Mouse (Mus musculus): ENCODE measurements at regions not wholly inside any gene's neighbourhood (a gene's known extent, or its start where the extent isn't known, plus 50 kb on each side); places are given as distances from the start of the nearest gene placed in this dataset.
"Not testable (repeated sequence)": the region's sequence is repeated elsewhere in the genome, so short reads cannot be mapped to it uniquely, and the experiment has no call there.

DNA sequence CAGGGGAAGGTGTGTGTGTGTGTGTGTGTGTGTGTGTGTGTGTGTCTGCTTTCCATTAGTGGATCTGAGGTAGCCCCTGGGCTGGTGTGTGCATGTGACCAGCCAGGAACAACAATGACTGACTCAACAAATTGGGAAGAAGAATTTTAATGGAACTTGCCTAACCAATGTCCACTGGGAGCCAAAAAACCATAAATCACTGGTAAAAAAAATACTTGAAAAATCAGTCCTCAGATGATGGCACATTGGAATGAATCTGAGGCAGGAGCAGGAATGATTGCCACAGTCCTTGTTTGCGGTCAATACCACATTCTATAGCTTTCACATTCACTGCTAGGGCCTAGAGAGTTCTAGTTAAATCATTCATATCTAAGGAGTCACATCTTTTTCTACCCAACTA lies 487.8 kb downstream of the Ets1 start:
- H3K36me3 ChIP-seq (ENCODE audit: control insufficient read depth, insufficient read depth) = no peaks in the 10 kb centered on the region
- no peaks in the 10 kb centered on the region for H3K79me2 ChIP-seq (ENCODE audit: control insufficient read depth, insufficient read depth)
- H3K4me3 ChIP-seq = no peak overlapping the region
- H3K4me2 ChIP-seq (ENCODE audit: low read depth) = no peak overlapping the region
- H3ac ChIP-seq (ENCODE audit: control insufficient read depth, insufficient read length) = no peak overlapping the region
- H3K27me3 ChIP-seq (ENCODE audit: control insufficient read depth, insufficient read depth, insufficient read length) = no peaks in the 10 kb centered on the region
- no peak for TF ChIP-seq MYOD1 (IDR thresholded peaks at IDR 0.05; ENCODE audit: control insufficient read depth in 1 of 3, insufficient read length in 2 of 3, low read depth in 2 of 3)
- TF ChIP-seq USF1 (IDR thresholded peaks at IDR 0.05; ENCODE audit: low read depth) = peak; percentile 41

DNA sequence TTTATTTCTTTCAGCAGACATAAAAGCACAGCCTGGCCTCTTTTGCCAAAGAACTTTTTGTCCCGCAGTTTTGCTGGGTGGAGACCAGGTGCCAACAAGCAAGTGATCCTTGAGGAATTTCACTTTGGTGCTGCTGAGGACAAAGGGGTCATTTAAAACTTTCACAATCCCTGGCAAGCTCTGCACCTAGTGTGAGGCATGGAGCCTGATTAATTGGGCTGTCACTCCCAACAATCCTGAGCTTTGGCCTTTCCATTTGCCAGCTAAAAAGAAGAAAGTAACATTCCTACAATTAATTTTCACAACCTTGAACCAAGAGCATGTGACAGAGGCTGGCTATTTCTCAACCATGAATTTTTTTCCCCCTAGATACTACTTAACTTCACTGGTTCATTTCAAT lies 516.2 kb downstream of the Ets1 start:
- no peak overlapping the region for H3K4me3 ChIP-seq
- no peaks in the 10 kb centered on the region for H3K79me2 ChIP-seq (ENCODE audit: control insufficient read depth, insufficient read depth)
- no peaks in the 10 kb centered on the region for H3K27me3 ChIP-seq (ENCODE audit: control insufficient read depth, insufficient read depth, insufficient read length)
- H3ac ChIP-seq (ENCODE audit: control insufficient read depth, insufficient read length) = no peak overlapping the region
- no peak overlapping the region for H3K4me2 ChIP-seq (ENCODE audit: low read depth)
- TF ChIP-seq MAX (IDR thresholded peaks at IDR 0.05; ENCODE audit: low read depth) = no peak
- TF ChIP-seq SRF (IDR thresholded peaks at IDR 0.05; ENCODE audit: control insufficient read depth, insufficient read length, low read depth) = no peak
- TF ChIP-seq TCF3 (IDR thresholded peaks at IDR 0.05; ENCODE audit: insufficient read length, low read depth) = no peak
- no peak for TF ChIP-seq TCF12 (IDR thresholded peaks at IDR 0.05; ENCODE audit: insufficient read depth, poor library complexity, severe bottlenecking)
- no peak for TF ChIP-seq USF1 (IDR thresholded peaks at IDR 0.05; ENCODE audit: low read depth)
- TF ChIP-seq MYOG (IDR thresholded peaks at IDR 0.05; ENCODE audit: control insufficient read depth in 1 of 3, insufficient read depth in 1 of 3, insufficient read length in 2 of 3, low read depth in 2 of 3) = no peak
- TF ChIP-seq POLR2AphosphoS2 (IDR thresholded peaks at IDR 0.05; ENCODE audit: insufficient read length, low read depth) = no peak
- TF ChIP-seq POLR2A (IDR thresholded peaks at IDR 0.05; ENCODE audit: insufficient read length, low read depth) = no peak
- TF ChIP-seq CEBPB (IDR thresholded peaks at IDR 0.05; ENCODE audit: insufficient read depth, poor library complexity, severe bottlenecking) = no peak
- no peaks in the 10 kb centered on the region for H3K36me3 ChIP-seq (ENCODE audit: control insufficient read depth, insufficient read depth)

DNA sequence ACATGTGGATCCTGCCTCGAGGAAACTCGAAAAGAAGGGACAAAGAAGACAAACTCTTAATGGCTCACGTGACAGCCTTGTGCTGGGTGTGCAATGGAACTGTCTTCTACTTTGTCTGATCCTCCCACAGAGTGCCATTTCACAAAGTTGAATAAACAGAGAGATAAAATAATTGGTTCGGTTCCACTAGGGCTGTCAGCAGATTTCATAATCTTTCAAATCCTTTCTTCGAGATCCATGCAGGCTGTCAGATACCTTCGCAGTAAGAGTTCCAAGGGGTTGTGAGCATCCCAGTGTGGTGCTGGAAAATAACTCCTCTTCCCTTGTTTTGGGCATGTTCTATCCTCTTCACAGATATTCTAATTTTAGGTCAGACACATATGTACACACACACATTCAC lies 532.1 kb downstream of the Ets1 start:
- no peak overlapping the region for H3K4me3 ChIP-seq
- no peaks in the 10 kb centered on the region for H3K79me2 ChIP-seq (ENCODE audit: control insufficient read depth, insufficient read depth)
- TF ChIP-seq MYOG (IDR thresholded peaks at IDR 0.05; ENCODE audit: control insufficient read depth in 1 of 3, insufficient read depth in 1 of 3, insufficient read length in 2 of 3, low read depth in 2 of 3) (no peak), USF1 (IDR thresholded peaks at IDR 0.05; ENCODE audit: low read depth) (peak; percentile 64)

DNA sequence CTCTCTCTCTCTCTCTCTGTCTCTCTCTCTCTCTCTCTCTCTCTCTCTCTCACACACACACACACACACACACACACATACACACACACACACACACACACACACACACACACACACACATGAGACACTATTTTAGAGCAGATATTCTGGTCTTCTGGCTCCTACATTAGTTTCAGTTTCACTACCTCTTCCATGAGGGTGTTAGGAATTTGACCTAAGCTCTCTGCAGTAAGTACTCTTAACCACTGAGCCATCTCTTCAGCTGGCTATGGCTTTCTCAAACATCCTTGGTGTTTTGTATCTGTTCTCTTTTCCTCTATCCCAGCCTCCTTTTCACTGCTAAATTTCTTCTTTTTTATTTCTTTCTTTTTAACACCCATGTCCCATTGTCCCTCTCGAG lies 533.1 kb downstream of the Ets1 start:
- not testable (repeated sequence) for H3ac ChIP-seq (ENCODE audit: control insufficient read depth, insufficient read length); H3K27me3 ChIP-seq (ENCODE audit: control insufficient read depth, insufficient read depth, insufficient read length); H3K4me3 ChIP-seq; H3K79me2 ChIP-seq (ENCODE audit: control insufficient read depth, insufficient read depth); H3K36me3 ChIP-seq (ENCODE audit: control insufficient read depth, insufficient read depth)
- peak overlapping the region; percentile 5 for H3K4me2 ChIP-seq (ENCODE audit: low read depth)

More for the DNA sequence above, 532.1 kb downstream of the Ets1 start:
- no peak overlapping the region for H3ac ChIP-seq (ENCODE audit: control insufficient read depth, insufficient read length)
- H3K4me2 ChIP-seq (ENCODE audit: low read depth) = peak overlapping the region; percentile 12
- H3K36me3 ChIP-seq (ENCODE audit: control insufficient read depth, insufficient read depth) = no peaks in the 10 kb centered on the region
- no peaks in the 10 kb centered on the region for H3K27me3 ChIP-seq (ENCODE audit: control insufficient read depth, insufficient read depth, insufficient read length)

DNA sequence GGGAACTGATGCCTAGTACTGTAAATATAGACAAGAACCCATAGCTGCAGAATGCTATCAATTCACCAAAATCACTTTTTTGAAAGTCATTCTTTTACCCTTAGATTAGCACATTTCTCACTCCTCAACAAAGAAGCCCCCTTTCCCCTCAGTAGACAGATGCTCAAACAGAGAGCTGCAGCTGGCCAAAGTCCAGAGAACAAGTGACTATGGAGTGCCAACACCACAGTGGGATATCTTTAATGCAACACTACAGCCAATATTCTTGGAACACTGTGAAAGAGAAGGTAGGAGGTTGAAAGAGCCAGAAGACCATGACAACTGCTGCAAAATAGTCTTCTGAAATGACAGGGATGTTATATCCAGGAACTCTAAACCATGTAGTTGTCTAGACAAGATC lies 544.0 kb downstream of the Ets1 start:
- no peaks in the 10 kb centered on the region for H3K36me3 ChIP-seq (ENCODE audit: control insufficient read depth, insufficient read depth)
- no peak overlapping the region for H3K4me2 ChIP-seq (ENCODE audit: low read depth)
- TF ChIP-seq MYOG (IDR thresholded peaks at IDR 0.05; ENCODE audit: control insufficient read depth in 1 of 3, insufficient read depth in 1 of 3, insufficient read length in 2 of 3, low read depth in 2 of 3) (no peak), MAX (IDR thresholded peaks at IDR 0.05; ENCODE audit: low read depth) (no peak), MYOD1 (IDR thresholded peaks at IDR 0.05; ENCODE audit: control insufficient read depth in 1 of 3, insufficient read length in 2 of 3, low read depth in 2 of 3) (no peak), POLR2A (IDR thresholded peaks at IDR 0.05; ENCODE audit: insufficient read length, low read depth) (no peak), SRF (IDR thresholded peaks at IDR 0.05; ENCODE audit: control insufficient read depth, insufficient read length, low read depth) (no peak), CEBPB (IDR thresholded peaks at IDR 0.05; ENCODE audit: insufficient read depth, poor library complexity, severe bottlenecking) (no peak), TCF12 (IDR thresholded peaks at IDR 0.05; ENCODE audit: insufficient read depth, poor library complexity, severe bottlenecking) (no peak), POLR2AphosphoS2 (IDR thresholded peaks at IDR 0.05; ENCODE audit: insufficient read length, low read depth) (no peak), E2F4 (IDR thresholded peaks at IDR 0.05; ENCODE audit: insufficient read depth) (no peak), TCF3 (IDR thresholded peaks at IDR 0.05; ENCODE audit: insufficient read length, low read depth) (no peak)
- H3K27me3 ChIP-seq (ENCODE audit: control insufficient read depth, insufficient read depth, insufficient read length) = no peaks in the 10 kb centered on the region
- no peak overlapping the region for H3K4me3 ChIP-seq
- no peak overlapping the region for H3ac ChIP-seq (ENCODE audit: control insufficient read depth, insufficient read length)
- no peaks in the 10 kb centered on the region for H3K79me2 ChIP-seq (ENCODE audit: control insufficient read depth, insufficient read depth)

DNA sequence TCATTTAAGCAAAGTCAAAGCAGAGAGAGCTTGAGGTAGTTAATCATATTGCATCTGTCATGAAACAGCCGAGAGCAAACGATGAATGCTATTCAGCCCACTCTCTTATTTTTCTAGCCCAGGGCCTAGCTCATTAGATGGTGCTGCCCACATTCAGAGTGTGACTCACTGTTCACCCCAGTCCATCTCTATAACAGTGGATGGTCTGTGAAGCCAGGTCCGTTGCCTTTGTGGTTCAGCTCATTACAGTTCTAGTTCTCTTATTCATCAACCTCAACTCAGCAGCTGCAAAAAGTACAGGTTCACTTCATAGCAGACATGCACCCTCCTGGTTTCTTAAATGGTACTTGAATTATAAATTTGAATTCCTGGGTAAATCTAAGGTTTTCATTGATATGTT lies 551.2 kb downstream of the Ets1 start:
- TF ChIP-seq MYOD1 (IDR thresholded peaks at IDR 0.05; ENCODE audit: control insufficient read depth in 1 of 3, insufficient read length in 2 of 3, low read depth in 2 of 3) (peak in 2 of 3 experiments; percentile 34 to 68), SRF (IDR thresholded peaks at IDR 0.05; ENCODE audit: control insufficient read depth, insufficient read length, low read depth) (no peak)
- peak overlapping the region; percentile 65 for H3K4me2 ChIP-seq (ENCODE audit: low read depth)
- no peak overlapping the region for H3ac ChIP-seq (ENCODE audit: control insufficient read depth, insufficient read length)

More for the DNA sequence above, 551.2 kb downstream of the Ets1 start:
- H3K36me3 ChIP-seq (ENCODE audit: control insufficient read depth, insufficient read depth) = no peaks in the 10 kb centered on the region
- no peaks in the 10 kb centered on the region for H3K27me3 ChIP-seq (ENCODE audit: control insufficient read depth, insufficient read depth, insufficient read length)
- no peak overlapping the region for H3K4me3 ChIP-seq
- H3K79me2 ChIP-seq (ENCODE audit: control insufficient read depth, insufficient read depth) = no peaks in the 10 kb centered on the region
